ENCODE assay signal across 8 mouse cellular contexts in genomic region chr13:52929209-52930171, GRCm38 (mm10). TPM values are rescaled to one million over a fixed set of nuclear protein-coding genes. Genes with fewer than 3 reads are reported as not detected.
DNase-seq lines count a peak whose midpoint lies in the region; ATAC-seq and TF ChIP-seq lines count a peak whose summit lies in the region.

TSS of gene Auh (minus strand) at chr13:52929681.

- peak within 1 kb of the TSS; percentile 84 for H3K9ac ChIP-seq in heart, embryonic 12.5 days
- H3K9ac ChIP-seq in kidney, postnatal 0 days (ENCODE audit: low read depth, low read length) = peak within 1 kb of the TSS; percentile 86
- peak within 1 kb of the TSS; percentile 83 for H3K9ac ChIP-seq in liver, embryonic 14.5 days (replicated peaks)
- H3K9ac ChIP-seq in neural tube, embryonic 11.5 days (ENCODE audit: low read length) = peak within 1 kb of the TSS; percentile 79
- H3K9ac ChIP-seq in stomach, postnatal 0 days (ENCODE audit: low read length) = peak within 1 kb of the TSS; percentile 87

- H3K9me3 ChIP-seq in erythroblast, embryonic 14.5 days (ENCODE audit: control insufficient read depth, low read length) = no peaks in the 10 kb centered on the region
- H3K9me3 ChIP-seq in heart, embryonic 12.5 days (replicated peaks) = 0 out of 2 replicates have a peak, but pooled peaks cover 3% of the 10 kb centered on the region
- no peaks in the 10 kb centered on the region for H3K9me3 ChIP-seq in kidney, postnatal 0 days (replicated peaks; ENCODE audit: low read length)
- no peaks in the 10 kb centered on the region for H3K9me3 ChIP-seq in liver, embryonic 14.5 days (ENCODE audit: control insufficient read depth, low read length)
- H3K9me3 ChIP-seq in neural tube, embryonic 11.5 days (ENCODE audit: control insufficient read depth, low read length) = no peaks in the 10 kb centered on the region
- no peaks in the 10 kb centered on the region for H3K9me3 ChIP-seq in stomach, postnatal 0 days (ENCODE audit: control insufficient read depth, low read length)

- H3K4me1 ChIP-seq in erythroblast, embryonic 14.5 days (ENCODE audit: control insufficient read depth) = peaks cover 25% of the 10 kb centered on the region
- H3K4me1 ChIP-seq in heart, embryonic 12.5 days (replicated peaks) = peaks cover 30% of the 10 kb centered on the region
- H3K4me1 ChIP-seq in kidney, postnatal 0 days (replicated peaks; ENCODE audit: insufficient read depth, low read length) = peaks cover 10% of the 10 kb centered on the region
- peaks cover 4 to 15% of the 10 kb centered on the region in 2 experiments; a peak in 3 of 4 replicates for H3K4me1 ChIP-seq in liver, embryonic 14.5 days (replicated peaks; ENCODE audit: control insufficient read depth in 2 of 2, insufficient read depth in 2 of 2, low read length in 1 of 2)
- H3K4me1 ChIP-seq in neural tube, embryonic 11.5 days (ENCODE audit: control insufficient read depth, insufficient read depth, low read length) = 0 out of 2 replicates have a peak, but pooled peaks cover 3% of the 10 kb centered on the region
- H3K4me1 ChIP-seq in stomach, postnatal 0 days (replicated peaks; ENCODE audit: control insufficient read depth, insufficient read depth) = no peaks in the 10 kb centered on the region

- ATAC-seq in heart, embryonic 12.5 days (ENCODE audit: insufficient number of reproducible peaks, low FRiP score) = peak; percentile 97
- peak; percentile 96 for ATAC-seq in kidney, postnatal 0 days (replicated peaks; ENCODE audit: low FRiP score, low read depth)
- peak; percentile 97 for ATAC-seq in liver, embryonic 14.5 days (ENCODE audit: insufficient read depth)
- peak; percentile 97 for ATAC-seq in neural tube, embryonic 11.5 days (ENCODE audit: insufficient read depth, low FRiP score, low TSS enrichment)
- peak; percentile 97 for ATAC-seq in stomach, postnatal 0 days (ENCODE audit: low FRiP score, low TSS enrichment)

- peaks cover 2% of the 10 kb centered on the region; the same call in 1 of the 2 replicates for H3K36me3 ChIP-seq in erythroblast, embryonic 14.5 days (ENCODE audit: control insufficient read depth)
- H3K36me3 ChIP-seq in heart, embryonic 12.5 days = no peaks in the 10 kb centered on the region
- no peaks in the 10 kb centered on the region for H3K36me3 ChIP-seq in kidney, postnatal 0 days (ENCODE audit: insufficient read depth, low read length)
- no peaks in the 10 kb centered on the region for H3K36me3 ChIP-seq in liver, embryonic 14.5 days (replicated peaks; ENCODE audit: control insufficient read depth, insufficient read depth, low read depth)
- no peaks in the 10 kb centered on the region for H3K36me3 ChIP-seq in neural tube, embryonic 11.5 days (ENCODE audit: control insufficient read depth, insufficient read depth, low read length)
- no peaks in the 10 kb centered on the region for H3K36me3 ChIP-seq in stomach, postnatal 0 days (ENCODE audit: control insufficient read depth, insufficient read depth, low read length)

- no peak for TF ChIP-seq EP300 in liver, embryonic 14.5 days (IDR thresholded peaks at IDR 0.05; ENCODE audit: low read depth)
- TF ChIP-seq EP300 in stomach, postnatal 0 days (optimal IDR thresholded peaks at IDR 0.05) = no peak

- H3K27ac ChIP-seq in heart, embryonic 12.5 days (ENCODE audit: poor library complexity, severe bottlenecking) = peak within 1 kb of the TSS; percentile 72
- peak within 1 kb of the TSS; percentile 85 for H3K27ac ChIP-seq in kidney, postnatal 0 days
- peak within 1 kb of the TSS; percentile 28 for H3K27ac ChIP-seq in liver, embryonic 14.5 days
- 0 out of 2 replicates have a peak within 1 kb of the TSS, but pooled peaks have one; percentile 62 for H3K27ac ChIP-seq in neural tube, embryonic 11.5 days (ENCODE audit: low read depth, low read length)
- H3K27ac ChIP-seq in stomach, postnatal 0 days (replicated peaks) = peak within 1 kb of the TSS; percentile 86

- WGBS in heart, embryonic 12.5 days = under 1% methylated on average over 63 of the region's 63 CpGs
- under 1% methylated on average over 63 of the region's 63 CpGs for WGBS in kidney, postnatal 0 days
- WGBS in liver, embryonic 14.5 days (ENCODE audit: insufficient replicate concordance) = under 1% methylated on average over 63 of the region's 63 CpGs
- under 1% methylated on average over 63 of the region's 63 CpGs for WGBS in neural tube, embryonic 11.5 days
- WGBS in stomach, postnatal 0 days = under 1% methylated on average over 62 of the region's 63 CpGs

- H3K4me2 ChIP-seq in heart, embryonic 12.5 days = peak within 1 kb of the TSS; percentile 73
- peak within 1 kb of the TSS; percentile 52 for H3K4me2 ChIP-seq in kidney, postnatal 0 days (ENCODE audit: low read length)
- peak within 1 kb of the TSS; percentile 77 for H3K4me2 ChIP-seq in liver, embryonic 14.5 days (ENCODE audit: low read depth)
- H3K4me2 ChIP-seq in neural tube, embryonic 11.5 days (ENCODE audit: low read depth) = peak within 1 kb of the TSS; percentile 42
- H3K4me2 ChIP-seq in stomach, postnatal 0 days (replicated peaks; ENCODE audit: low read depth) = peak within 1 kb of the TSS; percentile 69

- peaks cover 11% of the 10 kb centered on the region for H3K27me3 ChIP-seq in erythroblast, embryonic 14.5 days (ENCODE audit: control insufficient read depth)
- H3K27me3 ChIP-seq in heart, embryonic 12.5 days (replicated peaks) = no peaks in the 10 kb centered on the region
- no peaks in the 10 kb centered on the region for H3K27me3 ChIP-seq in kidney, postnatal 0 days (ENCODE audit: insufficient read depth, low read length)
- H3K27me3 ChIP-seq in liver, embryonic 14.5 days (ENCODE audit: control insufficient read depth, insufficient read depth, low read length) = no peaks in the 10 kb centered on the region
- no peaks in the 10 kb centered on the region for H3K27me3 ChIP-seq in neural tube, embryonic 11.5 days (ENCODE audit: control insufficient read depth, insufficient read depth, low read length)
- H3K27me3 ChIP-seq in stomach, postnatal 0 days (ENCODE audit: control insufficient read depth, insufficient read depth, low read length) = no peaks in the 10 kb centered on the region

- DNase-seq in CD4-positive helper T cell, adult 2 months (ENCODE audit: low read depth, low spot score) = peak; percentile 96
- peak; percentile 96 for DNase-seq in brain, embryonic 14.5 days (ENCODE audit: low read depth)
- DNase-seq in kidney, postnatal 0 days (ENCODE audit: low spot score) = peak; percentile 96
- DNase-seq in liver, embryonic 14.5 days (ENCODE audit: low read depth in 3 of 3, low spot score in 3 of 3) = peak; percentile 81 to 84 (median 81)
- DNase-seq in neural tube, embryonic 11.5 days (ENCODE audit: low spot score) = peak; percentile 96
- peak; percentile 94 for DNase-seq in stomach, postnatal 0 days (ENCODE audit: low spot score)

- TF ChIP-seq CTCF in brain, embryonic 14.5 days (IDR thresholded peaks at IDR 0.05; ENCODE audit: borderline replicate concordance, extremely low read depth, insufficient read depth, insufficient read length) = no peak
- peak; percentile 45; the same call in 1 of the 2 replicates for TF ChIP-seq CTCF in kidney, postnatal 0 days (IDR thresholded peaks at IDR 0.05; ENCODE audit: low read depth)
- TF ChIP-seq CTCF in liver, embryonic 14.5 days (IDR thresholded peaks at IDR 0.05; ENCODE audit: low read depth) = no peak; the same call in 1 of the 2 replicates
- peak; percentile 51 for TF ChIP-seq CTCF in stomach, postnatal 0 days (IDR thresholded peaks at IDR 0.05; ENCODE audit: low read depth)

- H3K4me3 ChIP-seq in erythroblast, embryonic 14.5 days (replicated peaks) = peak within 1 kb of the TSS; percentile 79
- H3K4me3 ChIP-seq in heart, embryonic 12.5 days = peak within 1 kb of the TSS; percentile 89
- H3K4me3 ChIP-seq in kidney, postnatal 0 days (replicated peaks; ENCODE audit: low read depth, low read length) = peak within 1 kb of the TSS; percentile 85
- peak within 1 kb of the TSS; percentile 82 to 88 for H3K4me3 ChIP-seq in liver, embryonic 14.5 days (ENCODE audit: insufficient read depth in 1 of 2, low read depth in 2 of 2, low read length in 2 of 2)
- peak within 1 kb of the TSS; percentile 78 for H3K4me3 ChIP-seq in neural tube, embryonic 11.5 days (ENCODE audit: low read depth, low read length)
- peak within 1 kb of the TSS; percentile 81 for H3K4me3 ChIP-seq in stomach, postnatal 0 days (ENCODE audit: low read depth, low read length)

- TF ChIP-seq POLR2A in brain, embryonic 14.5 days (IDR thresholded peaks at IDR 0.05; ENCODE audit: borderline replicate concordance, extremely low read depth, insufficient read depth, insufficient read length, poor library complexity, severe bottlenecking) = peak; percentile 90

RNA-seq across cellular contexts. Expression of gene Auh, which starts in this region (rescaled TPM):
- polyA plus RNA-seq in brain, embryonic 14.5 days (2012; rRNA removed) = 39.7 and 42.9 TPM in 2 replicates
- polyA plus RNA-seq in erythroblast, embryonic 14.5 days (2012) = 4.7 and 6.8 TPM in 2 replicates
- 51.3 and 55.2 TPM in 2 replicates for polyA plus RNA-seq in heart, embryonic 12.5 days (2016; fragmentation: Nextera tagmentation; extraction: Ambion mirVana)
- polyA plus RNA-seq in kidney, postnatal 0 days (2015; fragmentation: Nextera tagmentation; extraction: Ambion mirVana) = 79.5 and 81.3 TPM in 2 replicates
- 10.7 and 16.1 TPM in 2 replicates for polyA plus RNA-seq in liver, embryonic 14.5 days (2012; rRNA removed)
- 26.2 and 26.5 TPM in 2 replicates for polyA plus RNA-seq in liver, embryonic 14.5 days (2014; fragmentation: Nextera tagmentation; extraction: Ambion mirVana)
- polyA plus RNA-seq in neural tube, embryonic 11.5 days (2014; fragmentation: Nextera tagmentation; extraction: Ambion mirVana) = 35.0 and 35.8 TPM in 2 replicates
- polyA plus RNA-seq in stomach, postnatal 0 days (2015; fragmentation: Nextera tagmentation; extraction: Ambion mirVana) = 41.4 and 47.8 TPM in 2 replicates

Comparison
In these comparisons a context has a peak if more than half of its experiments do, and no peak if none do; other contexts are left out.
1. Peak in every context shown above with its lines: DNase-seq, ATAC-seq, H3K4me3 ChIP-seq and H3K27ac ChIP-seq.
2. CTCF ChIP-seq: peak in kidney, postnatal 0 days (single experiment) and stomach, postnatal 0 days (single experiment); none in brain, embryonic 14.5 days (single experiment) and liver, embryonic 14.5 days (single experiment).
3. H3K27ac ChIP-seq: peak in every context shown above with its lines; median percentile 86 in stomach, postnatal 0 days; 85 in kidney, postnatal 0 days; 72 in heart, embryonic 12.5 days; 62 in neural tube, embryonic 11.5 days; 28 in liver, embryonic 14.5 days.